ENCODE assay signal across 29 mouse cellular contexts in the genomic region with DNA sequence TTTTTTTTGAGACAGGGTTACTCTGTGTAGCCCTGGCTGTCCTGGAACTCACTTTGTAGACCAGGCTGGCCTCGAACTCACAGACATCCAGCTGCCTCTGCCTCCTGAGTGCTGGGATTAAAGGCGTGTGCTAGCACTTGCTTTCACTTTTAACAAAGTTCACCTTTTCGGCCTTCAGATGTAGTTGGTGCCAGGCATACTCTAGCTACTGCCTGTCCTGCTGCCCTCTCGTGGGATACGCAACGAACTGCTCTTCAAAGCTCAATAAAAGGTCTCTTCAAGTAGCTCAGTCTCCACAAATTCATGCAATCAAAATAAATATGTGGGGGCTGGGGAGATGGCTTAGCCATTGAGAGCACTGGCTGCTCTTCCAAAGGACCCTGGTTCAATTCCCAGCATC. TPM values are rescaled to one million over a fixed set of nuclear protein-coding genes. Genes with fewer than 3 reads are reported as not detected.
A peak's percentile ranks its signal among the peaks of the same experiment; 100 is the strongest.
DNase-seq lines count a peak whose midpoint lies in the region; ATAC-seq and TF ChIP-seq lines count a peak whose summit lies in the region.
"Had no signal": no experiment of that assay in that cellular context is flagged by ENCODE, and none has a peak within 500 bp of the region (broad histone marks: within the 10 kb centered on the region; RNA-seq: fewer than 3 reads in every experiment).

No protein-coding gene starts in this region.

- WGBS in heart, postnatal 0 days: 71% methylated on average over 6 of the region's 6 CpGs
- WGBS in liver, adult 2 months: 69% methylated on average over 6 of the region's 6 CpGs
- 74% methylated on average over 6 of the region's 6 CpGs for WGBS in liver, embryonic 12.5 days (ENCODE audit: insufficient replicate concordance)

- no peak for ATAC-seq in heart, postnatal 0 days (ENCODE audit: insufficient read depth, low read depth)
- no peak for ATAC-seq in liver, embryonic 12.5 days
- no peak for ATAC-seq in CD4-positive, CD25-positive, alpha-beta regulatory T cell, adult 4 months
- ATAC-seq: forebrain, embryonic 14.5 days; hindbrain, embryonic 16.5 days; inflammation-experienced regulatory T-cells, adult 6 months had no signal

- no peak overlapping the region for H3K4me3 ChIP-seq in heart, postnatal 0 days (ENCODE audit: low read depth, low read length)
- H3K4me3 ChIP-seq in liver, adult 2 months (ENCODE audit: insufficient read depth, low read depth, low read length): no peak overlapping the region
- H3K4me3 ChIP-seq in liver, embryonic 12.5 days: no peak overlapping the region
- H3K4me3 ChIP-seq: embryonic facial prominence, embryonic 15.5 days; erythroblast, embryonic 14.5 days; forebrain, embryonic 10.5 days; heart, embryonic 13.5 days; hindbrain, embryonic 12.5 days had no signal

- no peaks in the 10 kb centered on the region for H3K79me2 ChIP-seq in liver, adult 2 months (ENCODE audit: control insufficient read depth, insufficient read depth, low read length)

- no peak for TF ChIP-seq EP300 in heart, postnatal 0 days (IDR thresholded peaks at IDR 0.05; ENCODE audit: low read depth)

- TF ChIP-seq POLR2A in liver, adult 2 months (IDR thresholded peaks at IDR 0.05; ENCODE audit: extremely low read depth, insufficient read depth, low read length): no peak

- H3K9ac ChIP-seq in heart, postnatal 0 days (replicated peaks; ENCODE audit: low read depth, low read length): no peak overlapping the region
- no peak overlapping the region for H3K9ac ChIP-seq in liver, adult 2 months (ENCODE audit: low read depth, low read length)
- H3K9ac ChIP-seq in liver, embryonic 12.5 days: no peak overlapping the region
- H3K9ac ChIP-seq: embryonic facial prominence, embryonic 15.5 days; heart, embryonic 13.5 days; hindbrain, embryonic 12.5 days had no signal

- no peak overlapping the region for H3K4me2 ChIP-seq in heart, postnatal 0 days (ENCODE audit: low read depth, low read length)
- no peak overlapping the region for H3K4me2 ChIP-seq in liver, embryonic 12.5 days
- H3K4me2 ChIP-seq: embryonic facial prominence, embryonic 15.5 days; heart, embryonic 13.5 days; hindbrain, embryonic 12.5 days had no signal

- no peaks in the 10 kb centered on the region for H3K27me3 ChIP-seq in heart, postnatal 0 days (ENCODE audit: control insufficient read depth, insufficient read depth, low read length)
- H3K27me3 ChIP-seq in liver, adult 2 months (ENCODE audit: control insufficient read depth, insufficient read depth, low read length): no peaks in the 10 kb centered on the region
- no peaks in the 10 kb centered on the region for H3K27me3 ChIP-seq in liver, embryonic 12.5 days (replicated peaks)
- H3K27me3 ChIP-seq: embryonic facial prominence, embryonic 15.5 days; heart, embryonic 13.5 days; hindbrain, embryonic 12.5 days had no signal

- peaks cover 79% of the 10 kb centered on the region for H3K36me3 ChIP-seq in heart, postnatal 0 days (replicated peaks; ENCODE audit: control insufficient read depth, insufficient read depth, low read length)
- H3K36me3 ChIP-seq in liver, adult 2 months (ENCODE audit: control insufficient read depth, insufficient read depth, low read length): peaks cover 61% of the 10 kb centered on the region
- H3K36me3 ChIP-seq in liver, embryonic 12.5 days: peaks cover 79% of the 10 kb centered on the region

- H3K27ac ChIP-seq in heart, postnatal 0 days (ENCODE audit: low read depth): no peak overlapping the region
- H3K27ac ChIP-seq in liver, adult 2 months (replicated peaks; ENCODE audit: insufficient read depth, low read depth, low read length): no peak overlapping the region
- no peak overlapping the region for H3K27ac ChIP-seq in liver, embryonic 12.5 days
- H3K27ac ChIP-seq: embryonic facial prominence, embryonic 15.5 days; forebrain, embryonic 10.5 days; heart, embryonic 13.5 days; hindbrain, embryonic 12.5 days had no signal

- no peaks in the 10 kb centered on the region for H3K4me1 ChIP-seq in heart, postnatal 0 days (ENCODE audit: control insufficient read depth, insufficient read depth)
- H3K4me1 ChIP-seq in liver, adult 2 months (ENCODE audit: control insufficient read depth, insufficient read depth, low read length): no peaks in the 10 kb centered on the region
- no peaks in the 10 kb centered on the region for H3K4me1 ChIP-seq in liver, embryonic 12.5 days
- H3K4me1 ChIP-seq: embryonic facial prominence, embryonic 15.5 days; heart, embryonic 13.5 days; hindbrain, embryonic 12.5 days had no signal

- TF ChIP-seq CTCF in heart, postnatal 0 days (IDR thresholded peaks at IDR 0.05; ENCODE audit: low read depth): peak; percentile 35
- TF ChIP-seq CTCF in liver, adult 2 months (IDR thresholded peaks at IDR 0.05; ENCODE audit: low read depth, low read length): 0 out of 2 replicates have a peak, but pooled peaks have one; percentile 5

- DNase-seq in heart, postnatal 0 days (ENCODE audit: low spot score): peak; percentile 19
- DNase-seq in heart, adult 11 months: no peak
- peak; percentile 11 for DNase-seq in liver, adult 2 months (ENCODE audit: extremely low read depth, low read depth, low spot score)
- peak; percentile 58 for DNase-seq in R1 (ENCODE audit: low read depth, low spot score)
- no peak for DNase-seq in right cerebral cortex, postnatal 4 days
- DNase-seq: adrenal gland, adult 2 months; adrenal gland, postnatal 36 days; cerebellum, adult 11 months; cerebellum, adult 8-10 months; cerebellum, postnatal 14 days; embryo, embryonic 11 days; gastrocnemius, postnatal 10 days; heart, postnatal 10 days; heart, postnatal 4 days had no signal

- no peaks in the 10 kb centered on the region for H3K9me3 ChIP-seq in heart, postnatal 0 days (replicated peaks; ENCODE audit: control insufficient read depth, low read length)
- H3K9me3 ChIP-seq in liver, embryonic 12.5 days (replicated peaks): no peaks in the 10 kb centered on the region
- H3K9me3 ChIP-seq: embryonic facial prominence, embryonic 15.5 days; forebrain, embryonic 10.5 days; heart, embryonic 13.5 days; hindbrain, embryonic 12.5 days had no signal

RNA-seq across cellular contexts. Expression of gene Tex37, which starts 20.6 kb away (rescaled TPM):
- not detected in 2 replicates for total RNA-seq in heart, postnatal 0 days (2014; rRNA removed; ENCODE audit: low replicate concordance)
- not detected in 2 replicates for polyA plus RNA-seq in heart, postnatal 0 days (2015; fragmentation: Nextera tagmentation; extraction: Ambion mirVana)
- not detected in 2 replicates for total RNA-seq in liver, adult 2 months (2014; rRNA removed)
- not detected in 2 replicates for polyA plus RNA-seq in liver, adult 2 months (2012; rRNA removed)
- polyA plus RNA-seq in liver, embryonic 12.5 days (2016; fragmentation: Nextera tagmentation; extraction: Ambion mirVana): not detected in 2 replicates
- not detected for polyA plus RNA-seq in CD4-positive, CD25-positive, alpha-beta regulatory T cell, adult 4 months (2017; shearing (Covaris generic))
- total RNA-seq: adrenal gland, adult 2 months; adrenal gland, postnatal 36 days; common myeloid progenitor, adult 5-6 weeks; gastrocnemius, postnatal 10 days; gastrocnemius, postnatal 4 days; heart, postnatal 10 days; heart, postnatal 4 days; MEL had no signal
- polyA plus RNA-seq: adrenal gland, adult 2 months; embryonic facial prominence, embryonic 11.5 days; embryonic facial prominence, embryonic 15.5 days; erythroblast, embryonic 14.5 days; forebrain, embryonic 10.5 days; forebrain, embryonic 14.5 days; frontal cortex, adult 2 months; heart, embryonic 13.5 days; hindbrain, embryonic 12.5 days; hindbrain, embryonic 16.5 days; inflammation-experienced regulatory T-cells, adult 6 months had no signal

RNA-seq across cellular contexts. Expression of gene Eif2ak3, which starts 53.9 kb away (rescaled TPM):
- total RNA-seq in heart, postnatal 0 days (2014; rRNA removed; ENCODE audit: low replicate concordance): 16.6 and 20.4 TPM in 2 replicates
- 3.6 and 3.7 TPM in 2 replicates for polyA plus RNA-seq in heart, postnatal 0 days (2015; fragmentation: Nextera tagmentation; extraction: Ambion mirVana)
- total RNA-seq in liver, adult 2 months (2014; rRNA removed): 7.9 and 9.9 TPM in 2 replicates
- 5.2 and 7.1 TPM in 2 replicates for polyA plus RNA-seq in liver, adult 2 months (2012; rRNA removed)
- polyA plus RNA-seq in liver, embryonic 12.5 days (2016; fragmentation: Nextera tagmentation; extraction: Ambion mirVana): 5.2 and 6.2 TPM in 2 replicates
- polyA plus RNA-seq in CD4-positive, CD25-positive, alpha-beta regulatory T cell, adult 4 months (2017; shearing (Covaris generic)): 1 to 10 TPM; 2.2 to 3.6 TPM

RNA-seq across cellular contexts. Expression of gene Foxi3, which starts 58.2 kb away (rescaled TPM):
- not detected in 2 replicates for total RNA-seq in heart, postnatal 0 days (2014; rRNA removed; ENCODE audit: low replicate concordance)
- not detected in 2 replicates for polyA plus RNA-seq in heart, postnatal 0 days (2015; fragmentation: Nextera tagmentation; extraction: Ambion mirVana)
- total RNA-seq in liver, adult 2 months (2014; rRNA removed): not detected in 2 replicates
- not detected in 2 replicates for polyA plus RNA-seq in liver, adult 2 months (2012; rRNA removed)
- not detected in 2 replicates for polyA plus RNA-seq in liver, embryonic 12.5 days (2016; fragmentation: Nextera tagmentation; extraction: Ambion mirVana)
- not detected for polyA plus RNA-seq in CD4-positive, CD25-positive, alpha-beta regulatory T cell, adult 4 months (2017; shearing (Covaris generic))
- total RNA-seq: adrenal gland, adult 2 months; adrenal gland, postnatal 36 days; common myeloid progenitor, adult 5-6 weeks; gastrocnemius, postnatal 10 days; gastrocnemius, postnatal 4 days; heart, postnatal 10 days; heart, postnatal 4 days; MEL had no signal
- polyA plus RNA-seq: adrenal gland, adult 2 months; erythroblast, embryonic 14.5 days; forebrain, embryonic 14.5 days; frontal cortex, adult 2 months; heart, embryonic 13.5 days; hindbrain, embryonic 12.5 days; hindbrain, embryonic 16.5 days; inflammation-experienced regulatory T-cells, adult 6 months had no signal

Comparison
In these comparisons a context has a peak if more than half of its experiments do, and no peak if none do; other contexts are left out.
1. DNase-seq: peak in heart, postnatal 0 days (single experiment), liver, adult 2 months (single experiment) and R1 (single experiment); none in heart, adult 11 months (single experiment) and right cerebral cortex, postnatal 4 days (single experiment).